Mouse (Mus musculus): ENCODE results near the gene Exoc3l.
"Not testable (repeated sequence)": the region's sequence is repeated elsewhere in the genome, so short reads cannot be mapped to it uniquely, and the experiment has no call there.

The Exoc3l gene

GRCm38 (mm10) chr8:105291802-105292201 is 4.1 kb downstream of the Exoc3l start:
- not testable (repeated sequence) for DNase-seq (ENCODE audit: low spot score)

GRCm38 (mm10) chr8:105291364-105291763 is 4.5 kb downstream of the Exoc3l start:
- not testable (repeated sequence) for DNase-seq (ENCODE audit: low spot score)

- peak; percentile 63 for DNase-seq (ENCODE audit: low spot score)
Observed at GRCm38 (mm10) chr8:105290554-105291314, 5.2 kb downstream of the Exoc3l start.

- DNase-seq (ENCODE audit: low spot score) = no peak
Observed at GRCm38 (mm10) chr8:105289805-105290460, 6.0 kb downstream of the Exoc3l start, which contains the start of gene 4931428F04Rik. TSS of gene 4931428F04Rik (minus strand) at chr8:105289864.

GRCm38 (mm10) chr8:105288958-105289732 is 6.8 kb downstream of the Exoc3l start:
- peak; percentile 90 for DNase-seq (ENCODE audit: low spot score)

- DNase-seq (ENCODE audit: low spot score) = no peak
Observed at GRCm38 (mm10) chr8:105288231-105288630, 7.7 kb downstream of the Exoc3l start.

GRCm38 (mm10) chr8:105286907-105287306 is 9.0 kb downstream of the Exoc3l start:
- DNase-seq (ENCODE audit: low spot score) = no peak

GRCm38 (mm10) chr8:105285514-105285913 is 10.4 kb downstream of the Exoc3l start:
- no peak for DNase-seq (ENCODE audit: low spot score)

- no peak for DNase-seq (ENCODE audit: low spot score)
Observed at GRCm38 (mm10) chr8:105283074-105283473, 12.8 kb downstream of the Exoc3l start.

GRCm38 (mm10) chr8:105282239-105282638 is 13.7 kb downstream of the Exoc3l start:
- DNase-seq (ENCODE audit: low spot score) = no peak

- no peak for DNase-seq (ENCODE audit: low spot score)
Observed at GRCm38 (mm10) chr8:105281821-105282220, 14.1 kb downstream of the Exoc3l start.

- no peak for DNase-seq (ENCODE audit: low spot score)
Observed at GRCm38 (mm10) chr8:105280567-105280966, 15.3 kb downstream of the Exoc3l start.

- DNase-seq (ENCODE audit: low spot score) = peak; percentile 74
Observed at GRCm38 (mm10) chr8:105278911-105279334, 17.0 kb downstream of the Exoc3l start.

- no peak for DNase-seq (ENCODE audit: low spot score)
Observed at GRCm38 (mm10) chr8:105276292-105277120, 19.4 kb downstream of the Exoc3l start.

GRCm38 (mm10) chr8:105275840-105276239 is 20.1 kb downstream of the Exoc3l start, which contains the start of gene Nol3:
TSS of gene Nol3 (plus strand) at chr8:105276140.
- no peak for DNase-seq (ENCODE audit: low spot score)

GRCm38 (mm10) chr8:105275387-105275786 is 20.5 kb downstream of the Exoc3l start:
- DNase-seq (ENCODE audit: low spot score) = no peak

GRCm38 (mm10) chr8:105270916-105271186 is 25.1 kb downstream of the Exoc3l start:
- DNase-seq (ENCODE audit: low spot score) = no peak

- no peak for DNase-seq (ENCODE audit: low spot score)
Observed at GRCm38 (mm10) chr8:105270101-105270915, 25.6 kb downstream of the Exoc3l start.

GRCm38 (mm10) chr8:105269461-105269947 is 26.4 kb downstream of the Exoc3l start, which contains the start of gene Hsf4:
TSS of gene Hsf4 (plus strand) at chr8:105269801.
- no peak for DNase-seq (ENCODE audit: low spot score)

GRCm38 (mm10) chr8:105269075-105269458 is 26.8 kb downstream of the Exoc3l start:
- DNase-seq (ENCODE audit: low spot score) = no peak
